Mouse (Mus musculus) hindbrain, embryonic 13.5 days (tissue): ENCODE data around the gene Ccdc185. TPM values are rescaled to one million over a fixed set of nuclear protein-coding genes. Genes with fewer than 3 reads are reported as not detected.

Experiments used
- ATAC-seq: fragments of 200-750 bp; cut with Nextera tagmentation; 2 replicates; pipeline ENCODE4 v1.8.0; 2017; ENCODE audit warnings: moderate TSS enrichment; ENCODE audit not compliant: low FRiP score
- H3K27ac ChIP-seq: fragments of 300-500 bp; sonication (generic); 2 replicates; pipeline ENCODE4 v1.5.1; 2015; ENCODE audit warnings: inconsistent platforms, mild to moderate bottlenecking, moderate library complexity
- H3K27me3 ChIP-seq: fragments of 300-500 bp; sonication (generic); 2 replicates; pipeline ENCODE4 v1.6.1; 2015; ENCODE audit warnings: mild to moderate bottlenecking, inconsistent platforms
- H3K36me3 ChIP-seq: fragments of 300-500 bp; sonication (generic); 2 replicates; pipeline ENCODE4 v1.6.1; 2015; ENCODE audit warnings: mild to moderate bottlenecking, inconsistent platforms
- H3K4me1 ChIP-seq: fragments of 300-500 bp; sonication (generic); replicated peaks from 2 replicates; pipeline ENCODE4 v1.6.1; 2015; ENCODE audit warnings: inconsistent platforms
- H3K4me2 ChIP-seq: fragments of 300-500 bp; sonication (generic); 2 replicates; pipeline ENCODE4 v1.6.1; 2015; ENCODE audit warnings: inconsistent platforms, mild to moderate bottlenecking, moderate library complexity
- H3K4me3 ChIP-seq: fragments of 300-500 bp; sonication (generic); 2 replicates; pipeline ENCODE4 v1.5.1; 2015; ENCODE audit warnings: mild to moderate bottlenecking, inconsistent platforms
- H3K9ac ChIP-seq: fragments of 300-500 bp; sonication (generic); 2 replicates; pipeline ENCODE4 v1.6.1; 2015; ENCODE audit warnings: mild to moderate bottlenecking, inconsistent platforms
- H3K9me3 ChIP-seq: fragments of 300-500 bp; sonication (generic); 2 replicates; pipeline ENCODE4 v1.6.1; 2016; ENCODE audit warnings: inconsistent platforms
- WGBS: fragments of 180-500 bp; shearing (Covaris S2); methylation state at CpG from one replicate; pipeline ENCODE4 v1.1.7; 2015; 5-methylcytosine and 5-hydroxymethylcytosine counted together
- polyA plus RNA-seq: library from polyadenylated mRNA; unstranded; fragments of >200 nt; fragmentation: Nextera tagmentation; extraction: Ambion mirVana; gene quantifications from 2 replicates; pipeline ENCODE4 v1.2.1, GENCODE M21; 2015

The Ccdc185 gene
- not detected in 2 replicates for polyA plus RNA-seq

GRCm38 (mm10) chr1:182749080-182749479 lies at the start of gene Ccdc185:
Gene Ccdc185, minus strand, starts transcription at chr1:182749180.
- 95% methylated on average over 9 of the region's 9 CpGs for WGBS
- no peak within 1 kb of the TSS for H3K4me2 ChIP-seq
- no peaks in the 10 kb centered on the region for H3K36me3 ChIP-seq
- ATAC-seq: no peak
- H3K27ac ChIP-seq: no peak within 1 kb of the TSS
- no peaks in the 10 kb centered on the region for H3K27me3 ChIP-seq
- H3K4me3 ChIP-seq: no peak within 1 kb of the TSS
- H3K9ac ChIP-seq: no peak within 1 kb of the TSS
- no peaks in the 10 kb centered on the region for H3K4me1 ChIP-seq
- H3K9me3 ChIP-seq: no peaks in the 10 kb centered on the region

GRCm38 (mm10) chr1:182797048-182797447 lies 48.1 kb upstream of the Ccdc185 start:
- peaks cover 37% of the 10 kb centered on the region for H3K4me1 ChIP-seq
- ATAC-seq: 0 out of 2 replicates have a peak, but pooled peaks have one; percentile 54
- 47% methylated on average over 14 of the region's 14 CpGs for WGBS

DNA sequence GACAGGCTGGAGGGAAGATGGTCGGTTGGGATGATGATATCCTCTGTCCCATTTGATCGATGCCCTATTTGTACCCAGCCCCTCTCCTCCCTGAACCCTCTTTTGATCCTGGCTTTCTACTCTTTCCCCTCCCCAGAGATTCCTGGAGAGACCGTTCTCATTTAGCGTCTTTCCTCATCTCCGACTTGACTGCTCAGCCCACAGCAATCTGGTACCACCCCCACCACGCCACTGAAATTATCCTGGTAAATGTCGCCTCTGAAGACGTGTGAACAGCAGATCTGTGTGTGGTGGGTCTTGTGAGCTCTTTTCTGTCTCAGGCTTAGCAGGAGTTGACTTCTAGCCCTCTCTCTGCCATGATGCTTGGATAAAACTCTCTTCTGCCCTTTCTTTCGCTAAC lies 45.6 kb upstream of the Ccdc185 start:
- H3K9me3 ChIP-seq: no peaks in the 10 kb centered on the region
- no peak overlapping the region for H3K9ac ChIP-seq
- 0 out of 2 replicates have a peak, but pooled peaks cover 5% of the 10 kb centered on the region for H3K36me3 ChIP-seq
- ATAC-seq: no peak
- no peak overlapping the region for H3K4me2 ChIP-seq
- H3K27ac ChIP-seq: no peak overlapping the region
- 92% methylated on average over 9 of the region's 9 CpGs for WGBS
- peaks cover 30% of the 10 kb centered on the region for H3K4me1 ChIP-seq
- no peaks in the 10 kb centered on the region for H3K27me3 ChIP-seq
- H3K4me3 ChIP-seq: no peak overlapping the region

More at GRCm38 (mm10) chr1:182797048-182797447, 48.1 kb upstream of the Ccdc185 start:
- H3K4me3 ChIP-seq: no peak overlapping the region
- peak overlapping the region; percentile 76 for H3K27ac ChIP-seq
- H3K27me3 ChIP-seq: no peaks in the 10 kb centered on the region
- H3K9ac ChIP-seq: no peak overlapping the region
- no peaks in the 10 kb centered on the region for H3K9me3 ChIP-seq
- H3K36me3 ChIP-seq: 0 out of 2 replicates have a peak, but pooled peaks cover 5% of the 10 kb centered on the region
- no peak overlapping the region for H3K4me2 ChIP-seq

DNA sequence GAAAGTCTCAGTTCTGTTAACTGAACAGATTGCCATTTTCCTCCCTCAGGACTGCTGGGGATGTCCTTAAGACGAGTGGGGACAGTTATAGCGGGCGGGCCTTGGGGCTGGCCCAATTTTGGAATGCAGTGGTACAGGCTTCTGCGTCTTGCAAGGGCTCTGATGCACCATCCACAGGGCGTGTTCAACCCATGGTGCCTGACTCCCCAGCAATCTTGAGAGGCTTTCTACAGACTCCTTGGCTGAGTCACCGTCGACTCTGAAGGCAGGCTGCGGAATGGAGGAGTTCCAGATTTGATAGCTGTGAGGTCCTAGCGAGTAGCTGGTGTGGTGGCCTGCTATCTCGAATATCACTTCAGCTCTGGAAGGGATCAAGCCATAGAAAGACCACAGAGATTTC lies 45.2 kb upstream of the Ccdc185 start:
- Histone ChIP-seq H3K27me3 (no peaks in the 10 kb centered on the region), H3K9me3 (no peaks in the 10 kb centered on the region), H3K36me3 (0 out of 2 replicates have a peak, but pooled peaks cover 5% of the 10 kb centered on the region), H3K4me1 (peaks cover 30% of the 10 kb centered on the region), H3K4me2 (no peak overlapping the region), H3K9ac (no peak overlapping the region), H3K27ac (no peak overlapping the region), H3K4me3 (no peak overlapping the region)
- 93% methylated on average over 10 of the region's 10 CpGs for WGBS
- no peak for ATAC-seq

DNA sequence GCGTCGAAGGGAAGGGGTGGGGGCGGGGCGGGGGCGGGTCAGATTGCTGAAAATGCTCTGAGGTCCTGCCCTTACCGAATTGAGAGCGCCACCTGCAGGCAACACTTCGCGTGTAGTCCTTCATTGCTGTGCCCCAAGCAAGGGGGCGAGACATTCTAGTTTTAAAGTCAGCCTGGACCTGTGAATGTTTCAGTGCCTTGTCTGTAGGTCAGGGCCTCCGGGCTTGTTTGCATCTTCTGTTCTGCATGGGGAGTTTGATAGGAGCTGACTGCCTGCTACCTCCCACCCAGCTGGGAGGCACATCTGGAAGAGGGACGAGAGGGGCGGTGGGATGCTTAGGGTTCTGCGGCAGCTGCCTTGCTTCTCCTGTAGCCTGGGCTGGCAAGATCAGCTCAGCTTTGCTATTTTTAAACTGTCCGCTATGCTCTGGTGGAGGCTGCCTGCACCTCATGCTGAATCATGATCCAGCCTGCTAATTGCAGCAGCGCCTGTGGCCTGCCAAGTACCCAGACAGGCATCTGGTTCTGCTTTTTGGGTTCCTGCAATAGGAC lies 43.6 kb upstream of the Ccdc185 start:
- Histone ChIP-seq H3K4me1 (peaks cover 27% of the 10 kb centered on the region), H3K9me3 (no peaks in the 10 kb centered on the region), H3K36me3 (0 out of 2 replicates have a peak, but pooled peaks cover 5% of the 10 kb centered on the region), H3K4me2 (peak overlapping the region; percentile 19; the same call in 1 of the 2 replicates), H3K27ac (peak overlapping the region; percentile 64), H3K27me3 (no peaks in the 10 kb centered on the region), H3K9ac (0 out of 2 replicates have a peak overlapping the region, but pooled peaks have one; percentile 35), H3K4me3 (no peak overlapping the region)
- WGBS: 15% methylated on average over 16 of the region's 16 CpGs
- peak; percentile 34; the same call in 1 of the 2 replicates for ATAC-seq

- no peaks in the 10 kb centered on the region for H3K27me3 ChIP-seq
- WGBS: 72% methylated on average over 6 of the region's 6 CpGs
- H3K9me3 ChIP-seq: no peaks in the 10 kb centered on the region
- H3K4me3 ChIP-seq: no peak overlapping the region
- no peak overlapping the region for H3K27ac ChIP-seq
- no peak for ATAC-seq
- no peaks in the 10 kb centered on the region for H3K36me3 ChIP-seq
- no peak overlapping the region for H3K4me2 ChIP-seq
- peaks cover 22% of the 10 kb centered on the region for H3K4me1 ChIP-seq
- H3K9ac ChIP-seq: no peak overlapping the region
Observed at GRCm38 (mm10) chr1:182788896-182789295, 39.9 kb upstream of the Ccdc185 start.

- peaks cover 8% of the 10 kb centered on the region for H3K4me1 ChIP-seq
- H3K27ac ChIP-seq: no peak overlapping the region
- no peak for ATAC-seq
- no peak overlapping the region for H3K9ac ChIP-seq
- 50% methylated on average over 7 of the region's 7 CpGs for WGBS
- H3K9me3 ChIP-seq: no peaks in the 10 kb centered on the region
- H3K4me2 ChIP-seq: no peak overlapping the region
- H3K36me3 ChIP-seq: no peaks in the 10 kb centered on the region
- no peaks in the 10 kb centered on the region for H3K27me3 ChIP-seq
- H3K4me3 ChIP-seq: no peak overlapping the region
Observed at GRCm38 (mm10) chr1:182787030-182787429, 38.0 kb upstream of the Ccdc185 start.

GRCm38 (mm10) chr1:182785504-182785903 lies 36.5 kb upstream of the Ccdc185 start:
- H3K9ac ChIP-seq: no peak overlapping the region
- peaks cover 7% of the 10 kb centered on the region; the same call in 1 of the 2 replicates for H3K4me1 ChIP-seq
- ATAC-seq: no peak
- no peaks in the 10 kb centered on the region for H3K36me3 ChIP-seq
- H3K4me3 ChIP-seq: no peak overlapping the region
- H3K9me3 ChIP-seq: no peaks in the 10 kb centered on the region
- H3K27ac ChIP-seq: no peak overlapping the region
- 94% methylated on average over 5 of the region's 5 CpGs for WGBS
- no peak overlapping the region for H3K4me2 ChIP-seq
- no peaks in the 10 kb centered on the region for H3K27me3 ChIP-seq

GRCm38 (mm10) chr1:182784784-182785183 lies 35.8 kb upstream of the Ccdc185 start:
- no peaks in the 10 kb centered on the region for H3K36me3 ChIP-seq
- H3K27ac ChIP-seq: no peak overlapping the region
- H3K9me3 ChIP-seq: no peaks in the 10 kb centered on the region
- H3K27me3 ChIP-seq: no peaks in the 10 kb centered on the region
- H3K4me3 ChIP-seq: no peak overlapping the region
- no peak overlapping the region for H3K9ac ChIP-seq
- no peak for ATAC-seq
- H3K4me2 ChIP-seq: no peak overlapping the region
- 96% methylated on average over 3 of the region's 3 CpGs for WGBS
- peaks cover 7% of the 10 kb centered on the region; the same call in 1 of the 2 replicates for H3K4me1 ChIP-seq

DNA sequence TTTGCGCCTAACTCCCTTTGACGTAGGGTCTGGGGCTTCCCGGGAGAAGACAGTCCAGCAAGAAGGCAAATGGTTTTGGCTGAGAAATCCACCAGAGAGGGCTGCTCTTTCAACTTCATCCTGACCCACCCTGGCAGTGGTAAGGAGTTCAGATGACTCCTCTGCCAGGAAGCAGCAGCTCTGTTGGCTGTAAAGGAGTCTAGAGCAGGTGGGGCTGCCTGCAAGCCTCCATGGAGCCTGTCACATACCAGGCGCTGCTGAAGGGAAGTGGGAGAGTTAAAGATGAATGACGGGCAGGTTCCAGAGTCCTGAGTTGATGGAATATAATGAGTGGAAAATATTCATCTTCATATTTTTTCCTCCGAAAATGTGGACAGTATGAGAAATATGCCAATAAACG lies 34.8 kb upstream of the Ccdc185 start:
- no peak overlapping the region for H3K9ac ChIP-seq
- peaks cover 9% of the 10 kb centered on the region for H3K36me3 ChIP-seq
- no peaks in the 10 kb centered on the region for H3K9me3 ChIP-seq
- no peak for ATAC-seq
- no peak overlapping the region for H3K4me2 ChIP-seq
- H3K4me3 ChIP-seq: no peak overlapping the region
- H3K4me1 ChIP-seq: peaks cover 7% of the 10 kb centered on the region; the same call in 1 of the 2 replicates
- H3K27ac ChIP-seq: no peak overlapping the region
- no peaks in the 10 kb centered on the region for H3K27me3 ChIP-seq
- 91% methylated on average over 7 of the region's 7 CpGs for WGBS

DNA sequence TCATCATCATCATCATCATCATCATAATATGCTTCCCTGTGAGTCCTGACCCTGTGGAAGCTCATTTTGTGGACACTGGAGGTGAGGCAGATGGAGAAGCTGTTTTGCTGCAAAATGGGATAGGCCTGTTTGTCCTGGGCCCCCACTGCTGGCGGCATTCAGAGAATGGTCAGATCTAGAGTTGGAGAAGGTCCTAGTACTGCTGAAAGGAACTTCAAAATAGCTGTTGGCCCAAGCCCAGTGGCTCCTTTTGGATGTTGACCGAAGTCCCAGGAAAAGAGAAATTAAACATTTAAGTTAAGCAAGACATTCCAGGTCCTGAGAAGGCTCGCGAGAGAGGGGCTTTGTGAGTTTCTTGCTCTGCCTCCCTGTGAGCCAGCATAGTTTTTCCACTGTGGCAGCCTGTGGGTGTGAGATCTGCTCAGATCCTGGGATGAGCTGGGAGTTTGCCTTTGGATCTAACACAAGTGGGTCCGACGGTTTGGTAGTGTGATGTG lies 30.1 kb upstream of the Ccdc185 start:
- Histone ChIP-seq H3K4me3 (no peak overlapping the region), H3K27me3 (no peaks in the 10 kb centered on the region), H3K4me1 (peaks cover 12% of the 10 kb centered on the region), H3K27ac (no peak overlapping the region), H3K4me2 (no peak overlapping the region), H3K9ac (no peak overlapping the region), H3K9me3 (no peaks in the 10 kb centered on the region), H3K36me3 (peaks cover 19% of the 10 kb centered on the region)
- no peak for ATAC-seq
- WGBS: 94% methylated on average over 6 of the region's 6 CpGs

GRCm38 (mm10) chr1:182778225-182778624 lies 29.2 kb upstream of the Ccdc185 start:
- Histone ChIP-seq H3K36me3 (peaks cover 19% of the 10 kb centered on the region), H3K9me3 (no peaks in the 10 kb centered on the region), H3K4me1 (peaks cover 12% of the 10 kb centered on the region), H3K4me3 (no peak overlapping the region), H3K4me2 (no peak overlapping the region), H3K27ac (no peak overlapping the region), H3K27me3 (no peaks in the 10 kb centered on the region), H3K9ac (no peak overlapping the region)
- ATAC-seq: no peak
- WGBS: 85% methylated on average over 13 of the region's 13 CpGs
